Mouse (Mus musculus) stomach, postnatal 0 days (tissue): Measurements from ENCODE around the gene Syce2. TPM values are rescaled to one million over a fixed set of nuclear protein-coding genes. Genes with fewer than 3 reads are reported as not detected.

Source experiments
- ATAC-seq: fragments of 200-750 bp; cut with Nextera tagmentation; 2 replicates; pipeline ENCODE4 v1.8.0; 2017; ENCODE audit not compliant: low FRiP score, low TSS enrichment
- DNase-seq: peaks from one replicate; pipeline ENCODE4 v3.0.0-alpha.2; 2016; ENCODE audit warnings: low spot score
- H3K27ac ChIP-seq: fragments of 300-500 bp; sonication (generic); replicated peaks from 2 replicates; pipeline ENCODE4 v1.5.1; 2014; ENCODE audit warnings: mild to moderate bottlenecking, control low read depth
- H3K27me3 ChIP-seq: fragments of 300-500 bp; sonication (generic); 2 replicates; pipeline ENCODE4 v1.6.1; 2014; ENCODE audit warnings: low read length; ENCODE audit not compliant: control insufficient read depth, insufficient read depth
- H3K36me3 ChIP-seq: fragments of 300-500 bp; sonication (generic); 2 replicates; pipeline ENCODE4 v1.6.1; 2014; ENCODE audit warnings: low read length, mixed read lengths; ENCODE audit not compliant: control insufficient read depth, insufficient read depth
- H3K4me1 ChIP-seq: fragments of 300-500 bp; sonication (generic); replicated peaks from 2 replicates; pipeline ENCODE4 v1.6.1; 2014; ENCODE audit warnings: antibody characterized with exemption; ENCODE audit not compliant: control insufficient read depth, insufficient read depth
- H3K4me2 ChIP-seq: fragments of 300-500 bp; sonication (generic); replicated peaks from 2 replicates; pipeline ENCODE4 v1.6.1; 2014; ENCODE audit warnings: low read depth, mild to moderate bottlenecking, control low read depth, moderate library complexity
- H3K4me3 ChIP-seq: fragments of 300-500 bp; sonication (generic); 2 replicates; pipeline ENCODE4 v1.5.1; 2014; ENCODE audit warnings: low read depth, low read length, control low read depth
- H3K9ac ChIP-seq: fragments of 300-500 bp; sonication (generic); 2 replicates; pipeline ENCODE4 v1.6.1; 2014; ENCODE audit warnings: mild to moderate bottlenecking, low read length, control low read depth, mixed read lengths
- H3K9me3 ChIP-seq: fragments of 300-500 bp; sonication (generic); 2 replicates; pipeline ENCODE4 v1.6.1; 2016; ENCODE audit warnings: low read length; ENCODE audit not compliant: control insufficient read depth
- CTCF ChIP-seq: IDR thresholded peaks from 2 replicates; pipeline ENCODE4 v1.5.1; 2016; ENCODE audit warnings: antibody characterized with exemption, low read depth, mild to moderate bottlenecking, moderate library complexity
- EP300 ChIP-seq: optimal IDR thresholded peaks from 2 replicates; pipeline ENCODE3; 2016; ENCODE audit warnings: antibody characterized with exemption
- WGBS: fragments of 180-500 bp; shearing (Covaris S2); extraction: QIAGEN DNeasy Blood & Tissue Kit; methylation state at CpG from one replicate; pipeline ENCODE4 v1.1.7; 2014; 5-methylcytosine and 5-hydroxymethylcytosine counted together
- polyA plus RNA-seq: library from polyadenylated mRNA; unstranded; fragments of >200 nt; fragmentation: Nextera tagmentation; extraction: Ambion mirVana; gene quantifications from 2 replicates; pipeline ENCODE4 v1.2.1, GENCODE M21; 2015

Gene Syce2
- polyA plus RNA-seq, 1 experiment from 2014 or later, result 27.3 TPM

DNA sequence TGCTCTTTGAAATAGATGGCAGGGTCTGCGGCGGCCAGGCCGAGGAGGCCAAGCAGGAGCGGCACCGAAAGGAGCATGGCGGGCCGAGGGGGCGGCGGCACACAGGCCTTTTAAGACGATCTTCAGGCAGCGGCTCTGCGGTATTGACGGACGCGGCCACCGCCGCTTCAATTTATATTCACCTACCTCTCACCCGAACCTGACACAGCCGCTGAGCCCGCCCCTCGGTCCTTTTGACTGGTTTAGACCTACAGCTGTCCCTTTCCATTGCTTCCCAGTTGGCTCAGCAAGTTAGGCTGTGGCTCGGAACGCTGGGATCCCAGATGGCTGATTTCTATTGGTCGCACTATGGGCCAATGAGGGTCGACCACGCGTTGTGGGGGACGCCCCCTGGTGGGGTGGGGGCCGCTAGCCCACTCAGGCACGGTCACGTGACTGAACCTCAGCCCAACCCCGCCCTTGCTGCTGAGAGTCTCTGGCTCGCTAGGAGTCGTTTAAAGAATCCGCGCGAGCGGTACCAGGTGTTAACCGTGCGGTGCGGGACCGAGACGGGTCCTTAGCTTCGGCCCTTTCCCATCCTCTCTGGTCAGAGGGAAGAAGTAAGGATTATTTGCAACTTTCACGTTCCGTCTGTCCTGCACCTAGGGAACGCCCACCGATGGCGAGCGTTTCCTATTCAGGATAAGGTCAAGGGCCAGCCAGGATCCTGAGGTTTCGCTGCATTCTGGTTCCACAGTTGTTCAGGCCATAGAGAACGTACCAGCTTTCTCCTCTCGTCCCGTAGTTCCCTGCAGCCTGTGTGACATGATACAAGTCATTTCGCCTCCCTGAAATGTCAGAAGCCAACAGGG, 25.0 kb upstream of the Syce2 start, which contains the start of gene Calr:
Calr (minus strand) TSS at position 213 of the 851 bp plus-strand sequence.
- TF ChIP-seq CTCF, result peak; percentile 37
- no peak for TF ChIP-seq EP300
- peak within 1 kb of the TSS; percentile 85 for H3K4me3 ChIP-seq
- under 1% methylated on average over 54 of the region's 55 CpGs for WGBS
- DNase-seq (peak; percentile 100), ATAC-seq (peak; percentile 99)
- H3K27ac ChIP-seq, result peak within 1 kb of the TSS; percentile 85
- H3K27me3 ChIP-seq, result no peaks in the 10 kb centered on the region
- H3K4me1 ChIP-seq, result peaks cover 7% of the 10 kb centered on the region; the same call in 1 of the 2 replicates
- H3K9me3 ChIP-seq, result no peaks in the 10 kb centered on the region
- peaks cover 23% of the 10 kb centered on the region for H3K36me3 ChIP-seq
- H3K9ac ChIP-seq, result peak within 1 kb of the TSS; percentile 89
- H3K4me2 ChIP-seq, result peak within 1 kb of the TSS; percentile 91

DNA sequence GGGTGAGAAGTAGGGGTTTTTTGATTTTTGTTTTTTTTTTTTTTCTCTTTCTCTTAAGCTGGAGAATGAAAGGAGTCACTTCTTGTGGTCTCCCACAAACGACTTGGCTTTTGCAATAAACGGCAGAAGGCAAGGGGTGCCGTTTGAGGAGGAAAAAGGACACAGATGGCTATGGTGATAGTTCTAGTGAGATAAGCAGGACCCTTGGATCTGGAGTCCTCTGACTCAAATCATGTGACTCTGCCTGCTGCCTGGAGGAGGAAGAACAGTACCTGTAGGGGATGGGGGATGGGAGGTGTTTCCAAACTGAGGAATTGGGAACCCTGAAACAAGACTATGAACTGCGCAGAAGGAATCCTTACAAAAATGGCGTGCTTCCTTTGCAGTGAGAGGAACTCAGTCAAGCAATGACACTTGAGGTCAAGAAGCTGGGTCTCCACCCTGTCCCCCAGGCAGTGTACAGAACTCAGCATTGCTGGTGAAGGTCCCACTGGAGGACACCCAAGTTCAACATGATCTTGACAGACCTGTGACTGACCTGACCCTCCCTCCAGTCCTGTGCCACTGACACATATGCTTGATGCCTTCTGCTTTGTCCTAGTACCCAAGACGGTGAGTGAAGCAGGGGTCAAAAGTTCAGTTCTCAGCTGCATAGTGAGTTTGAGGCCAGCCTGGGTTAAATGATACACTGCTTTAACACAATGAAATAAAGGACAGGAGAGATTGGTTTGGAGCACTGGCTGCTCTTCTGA, 24.1 kb upstream of the Syce2 start:
- WGBS, result 40% methylated on average over 6 of the region's 6 CpGs
- DNase-seq (no peak), ATAC-seq (no peak)
- TF ChIP-seq EP300 (no peak), CTCF (no peak)
- Histone ChIP-seq H3K4me2 (peak overlapping the region; percentile 74), H3K27me3 (no peaks in the 10 kb centered on the region), H3K9me3 (no peaks in the 10 kb centered on the region), H3K27ac (peak overlapping the region; percentile 78; the same call in 1 of the 2 replicates), H3K36me3 (peaks cover 17% of the 10 kb centered on the region), H3K4me1 (peaks cover 7% of the 10 kb centered on the region; the same call in 1 of the 2 replicates), H3K9ac (peak overlapping the region; percentile 75; the same call in 1 of the 2 replicates), H3K4me3 (peak overlapping the region; percentile 53; the same call in 1 of the 2 replicates)

DNA sequence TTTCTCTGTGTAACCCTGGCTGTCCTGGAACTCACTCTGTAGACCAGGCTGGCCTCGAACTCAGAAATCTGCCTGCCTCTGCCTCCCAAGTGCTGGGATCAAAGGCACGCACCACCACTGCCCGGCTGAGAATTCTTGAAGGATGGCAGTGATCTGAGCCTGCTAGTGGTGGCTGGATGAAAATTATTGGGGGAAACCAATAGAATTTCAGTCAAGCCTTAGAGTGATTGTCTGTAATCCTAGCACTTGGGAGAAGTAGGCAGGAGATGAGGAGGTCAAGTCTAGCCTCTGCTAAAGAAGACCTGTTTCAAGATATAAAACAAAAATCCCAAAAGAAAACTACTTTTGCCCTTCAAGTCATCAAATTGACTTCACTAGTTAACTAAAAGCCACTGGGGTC, 15.5 kb upstream of the Syce2 start:
- Histone ChIP-seq H3K27ac (no peak overlapping the region), H3K36me3 (no peaks in the 10 kb centered on the region; the same call in 1 of the 2 replicates), H3K9ac (no peak overlapping the region), H3K27me3 (no peaks in the 10 kb centered on the region), H3K4me1 (peaks cover 10% of the 10 kb centered on the region), H3K4me2 (no peak overlapping the region), H3K4me3 (no peak overlapping the region), H3K9me3 (no peaks in the 10 kb centered on the region)
- DNase-seq, result no peak
- TF ChIP-seq CTCF, result no peak
- TF ChIP-seq EP300, result no peak
- WGBS, result 89% methylated on average over 3 of the region's 3 CpGs
- peak; percentile 7 for ATAC-seq

- DNase-seq (peak; percentile 93), ATAC-seq (peak; percentile 94)
- peaks cover 10% of the 10 kb centered on the region for H3K4me1 ChIP-seq
- under 1% methylated on average over 39 of the region's 39 CpGs for WGBS
- TF ChIP-seq CTCF, result no peak
- H3K36me3 ChIP-seq, result no peaks in the 10 kb centered on the region; the same call in 1 of the 2 replicates
- no peaks in the 10 kb centered on the region for H3K9me3 ChIP-seq
- H3K4me3 ChIP-seq, result peak within 1 kb of the TSS; percentile 65
- peak within 1 kb of the TSS; percentile 67 for H3K27ac ChIP-seq
- H3K27me3 ChIP-seq, result no peaks in the 10 kb centered on the region
- H3K4me2 ChIP-seq, result peak within 1 kb of the TSS; percentile 81
- H3K9ac ChIP-seq, result peak within 1 kb of the TSS; percentile 84
Observed at GRCm38 (mm10) chr8:84856864-84857441, 15.0 kb upstream of the Syce2 start, which contains the start of gene Farsa. Farsa (plus strand) TSS chr8:84856989.

- no peaks in the 10 kb centered on the region for H3K9me3 ChIP-seq
- WGBS, result 2% methylated on average over 45 of the region's 54 CpGs
- H3K9ac ChIP-seq, result peak overlapping the region; percentile 64
- peaks cover 5% of the 10 kb centered on the region for H3K4me1 ChIP-seq
- peaks cover 18% of the 10 kb centered on the region for H3K36me3 ChIP-seq
- no peak for TF ChIP-seq EP300
- no peak for TF ChIP-seq CTCF
- H3K27ac ChIP-seq, result no peak overlapping the region; the same call in 1 of the 2 replicates
- DNase-seq (peak; percentile 70), ATAC-seq (peak; percentile 69)
- H3K4me2 ChIP-seq, result peak overlapping the region; percentile 99
- peak overlapping the region; percentile 46 for H3K4me3 ChIP-seq
- H3K27me3 ChIP-seq, result no peaks in the 10 kb centered on the region
Observed at GRCm38 (mm10) chr8:84872309-84872965, 526 bp downstream of the Syce2 start.
